ENCODE assay signal across 13 mouse cellular contexts in genomic region chr2:72427288-72427687, GRCm38 (mm10). TPM values are rescaled to one million over a fixed set of nuclear protein-coding genes. Genes with fewer than 3 reads are reported as not detected.
DNase-seq lines count a peak whose midpoint lies in the region; ATAC-seq and TF ChIP-seq lines count a peak whose summit lies in the region.
"Had no signal": no experiment of that assay in that cellular context is flagged by ENCODE, and none has a peak within 500 bp of the region (broad histone marks: within the 10 kb centered on the region; RNA-seq: fewer than 3 reads in every experiment).

No protein-coding gene starts in this region.

- H3K9me3 ChIP-seq in forebrain, embryonic 14.5 days (replicated peaks; ENCODE audit: control insufficient read depth, low read length) = no peaks in the 10 kb centered on the region
- no peaks in the 10 kb centered on the region for H3K9me3 ChIP-seq in hindbrain, postnatal 0 days (ENCODE audit: low read length)
- H3K9me3 ChIP-seq in neural tube, embryonic 14.5 days (ENCODE audit: control insufficient read depth, low read length) = no peaks in the 10 kb centered on the region
- H3K9me3 ChIP-seq: stomach, embryonic 15.5 days had no signal

- H3K9ac ChIP-seq in forebrain, embryonic 14.5 days (ENCODE audit: low read length) = no peak overlapping the region
- no peak overlapping the region; the same call in 1 of the 2 replicates for H3K9ac ChIP-seq in hindbrain, postnatal 0 days (replicated peaks; ENCODE audit: low read length)
- H3K9ac ChIP-seq in neural tube, embryonic 14.5 days (replicated peaks; ENCODE audit: low read depth, low read length) = 0 out of 2 replicates have a peak overlapping the region, but pooled peaks have one; percentile 29
- H3K9ac ChIP-seq: liver, postnatal 0 days; stomach, embryonic 15.5 days had no signal

- ATAC-seq in forebrain, embryonic 14.5 days = peak; percentile 63
- ATAC-seq in hindbrain, postnatal 0 days = no peak
- peak; percentile 86 for ATAC-seq in neural tube, embryonic 14.5 days (ENCODE audit: low read depth)
- ATAC-seq: liver, postnatal 0 days had no signal

- peak overlapping the region; percentile 81 for H3K27ac ChIP-seq in forebrain, embryonic 14.5 days (ENCODE audit: low read depth, low read length)
- no peak overlapping the region for H3K27ac ChIP-seq in hindbrain, postnatal 0 days
- peak overlapping the region; percentile 71 for H3K27ac ChIP-seq in neural tube, embryonic 14.5 days (ENCODE audit: low read depth, low read length)
- H3K27ac ChIP-seq: heart, adult 2 months; stomach, embryonic 15.5 days had no signal

- H3K4me1 ChIP-seq in forebrain, embryonic 14.5 days (ENCODE audit: control insufficient read depth, insufficient read depth, low read length) = peaks cover 31% of the 10 kb centered on the region
- H3K4me1 ChIP-seq in hindbrain, postnatal 0 days (ENCODE audit: insufficient read depth, low read length) = no peaks in the 10 kb centered on the region
- H3K4me1 ChIP-seq in neural tube, embryonic 14.5 days (ENCODE audit: control insufficient read depth, insufficient read depth, low read length) = peaks cover 12% of the 10 kb centered on the region; the same call in 1 of the 2 replicates
- H3K4me1 ChIP-seq: stomach, embryonic 15.5 days had no signal

- WGBS in forebrain, embryonic 14.5 days = 13% methylated on average over 11 of the region's 11 CpGs
- WGBS in hindbrain, postnatal 0 days = 31% methylated on average over 11 of the region's 11 CpGs
- WGBS in neural tube, embryonic 14.5 days = 22% methylated on average over 11 of the region's 11 CpGs

- H3K27me3 ChIP-seq in forebrain, embryonic 14.5 days (replicated peaks; ENCODE audit: control insufficient read depth, insufficient read depth, low read length) = 0 out of 2 replicates have a peak, but pooled peaks cover 15% of the 10 kb centered on the region
- no peaks in the 10 kb centered on the region for H3K27me3 ChIP-seq in hindbrain, postnatal 0 days (ENCODE audit: insufficient read depth, low read length)
- no peaks in the 10 kb centered on the region for H3K27me3 ChIP-seq in neural tube, embryonic 14.5 days (ENCODE audit: control insufficient read depth, insufficient read depth, low read length)
- H3K27me3 ChIP-seq: stomach, embryonic 15.5 days had no signal

- peak overlapping the region; percentile 33 for H3K4me2 ChIP-seq in forebrain, embryonic 14.5 days (ENCODE audit: low read length)
- H3K4me2 ChIP-seq in hindbrain, postnatal 0 days (ENCODE audit: low read depth, low read length) = peak overlapping the region; percentile 52
- H3K4me2 ChIP-seq in neural tube, embryonic 14.5 days (ENCODE audit: low read depth, low read length) = peak overlapping the region; percentile 39
- H3K4me2 ChIP-seq: stomach, embryonic 15.5 days had no signal

- H3K4me3 ChIP-seq in forebrain, embryonic 14.5 days (ENCODE audit: low read depth, low read length) = no peak overlapping the region
- H3K4me3 ChIP-seq in hindbrain, postnatal 0 days (ENCODE audit: low read length) = peak overlapping the region; percentile 10
- H3K4me3 ChIP-seq in neural tube, embryonic 14.5 days (ENCODE audit: low read depth, low read length) = peak overlapping the region; percentile 14; the same call in 1 of the 2 replicates
- H3K4me3 ChIP-seq: heart, adult 2 months; stomach, embryonic 15.5 days had no signal

- peak; percentile 9 to 17 for DNase-seq in cerebellum, postnatal 14 days
- no peak for DNase-seq in cerebellum, adult 18-20 months
- peak; percentile 76 for DNase-seq in forebrain, embryonic 14.5 days (ENCODE audit: low spot score)
- peak; percentile 45 for DNase-seq in hindbrain, postnatal 0 days (ENCODE audit: low spot score)
- no peak for DNase-seq in right cerebral cortex, adult 18-20 months
- DNase-seq in thymus, postnatal 10 days (ENCODE audit: low spot score in 2 of 2) = no peak
- no peak for DNase-seq in natural killer cell, adult 2 months (ENCODE audit: low spot score in 2 of 2)
- DNase-seq: adrenal gland, postnatal 10 days; heart, adult 2 months; kidney, adult 8-10 months; liver, postnatal 0 days had no signal

- TF ChIP-seq CTCF in hindbrain, postnatal 0 days (IDR thresholded peaks at IDR 0.05; ENCODE audit: low read depth) = no peak

- no peaks in the 10 kb centered on the region for H3K36me3 ChIP-seq in forebrain, embryonic 14.5 days (ENCODE audit: control insufficient read depth, insufficient read depth, low read length)
- H3K36me3 ChIP-seq in hindbrain, postnatal 0 days (ENCODE audit: insufficient read depth, low read length) = no peaks in the 10 kb centered on the region
- H3K36me3 ChIP-seq in neural tube, embryonic 14.5 days (ENCODE audit: control insufficient read depth, insufficient read depth, low read length) = no peaks in the 10 kb centered on the region
- H3K36me3 ChIP-seq: stomach, embryonic 15.5 days had no signal

RNA-seq across cellular contexts. Expression of gene Cdca7, which starts 48.7 kb away (rescaled TPM):
- 113 and 116 TPM in 2 replicates for polyA plus RNA-seq in forebrain, embryonic 14.5 days (2014; fragmentation: Nextera tagmentation; extraction: Ambion mirVana)
- total RNA-seq in hindbrain, postnatal 0 days (2014; rRNA removed) = 17.5 and 21.3 TPM in 2 replicates
- 12.8 and 14.4 TPM in 2 replicates for polyA plus RNA-seq in hindbrain, postnatal 0 days (2015; fragmentation: Nextera tagmentation; extraction: Ambion mirVana)
- 12.8 and 15.5 TPM in 2 replicates for polyA plus RNA-seq in neural tube, embryonic 14.5 days (2014; fragmentation: Nextera tagmentation; extraction: Ambion mirVana)

Comparison
In these comparisons a context has a peak if more than half of its experiments do, and no peak if none do; other contexts are left out.
1. DNase-seq: peak in cerebellum, postnatal 14 days (2 of 2), forebrain, embryonic 14.5 days (single experiment) and hindbrain, postnatal 0 days (single experiment); none in cerebellum, adult 18-20 months (0 of 2), right cerebral cortex, adult 18-20 months (single experiment), thymus, postnatal 10 days (0 of 2) and natural killer cell, adult 2 months (0 of 2).
2. Peak in every context shown above with its lines, with median percentiles within 50 percentile points of each other: H3K4me2 ChIP-seq.